Mouse (Mus musculus) midbrain, embryonic 12.5 days (tissue): ENCODE results near the gene Rlf. TPM values are rescaled to one million over a fixed set of nuclear protein-coding genes. Genes with fewer than 3 reads are reported as not detected.
"Not testable (repeated sequence)": the region's sequence is repeated elsewhere in the genome, so short reads cannot be mapped to it uniquely, and the experiment has no call there.

ENCODE experiments used
- ATAC-seq: fragments of 200-750 bp; cut with Nextera tagmentation; 2 replicates; pipeline ENCODE4 v1.8.0; 2017; ENCODE audit warnings: low read depth, moderate TSS enrichment, moderate library complexity; ENCODE audit not compliant: low FRiP score
- H3K27ac ChIP-seq: fragments of 300-500 bp; sonication (generic); replicated peaks from 2 replicates; pipeline ENCODE4 v1.5.1; 2016; ENCODE audit warnings: mild to moderate bottlenecking
- H3K27me3 ChIP-seq: fragments of 300-500 bp; sonication (generic); 2 replicates; pipeline ENCODE4 v1.6.1; 2016; ENCODE audit warnings: mild to moderate bottlenecking
- H3K36me3 ChIP-seq: fragments of 300-500 bp; sonication (generic); 2 replicates; pipeline ENCODE4 v1.6.1; 2016
- H3K4me1 ChIP-seq: fragments of 300-500 bp; sonication (generic); 2 replicates; pipeline ENCODE4 v1.6.1; 2016
- H3K4me2 ChIP-seq: fragments of 300-500 bp; sonication (generic); replicated peaks from 2 replicates; pipeline ENCODE4 v1.6.1; 2016; ENCODE audit warnings: mild to moderate bottlenecking, moderate library complexity
- H3K4me3 ChIP-seq: fragments of 300-500 bp; sonication (generic); 2 replicates; pipeline ENCODE4 v1.5.1; 2016; ENCODE audit warnings: mild to moderate bottlenecking
- H3K9ac ChIP-seq: fragments of 300-500 bp; sonication (generic); replicated peaks from 2 replicates; pipeline ENCODE4 v1.6.1; 2016; ENCODE audit warnings: mild to moderate bottlenecking, moderate library complexity
- H3K9me3 ChIP-seq: fragments of 300-500 bp; sonication (generic); 2 replicates; pipeline ENCODE4 v1.6.1; 2016; ENCODE audit warnings: mild to moderate bottlenecking
- WGBS: fragments of 180-500 bp; shearing (Covaris S2); methylation state at CpG from one replicate; pipeline ENCODE4 v1.1.7; 2016; 5-methylcytosine and 5-hydroxymethylcytosine counted together
- polyA plus RNA-seq: library from polyadenylated mRNA; unstranded; fragments of >200 nt; fragmentation: Nextera tagmentation; extraction: Ambion mirVana; gene quantifications from 2 replicates; pipeline ENCODE4 v1.2.1, GENCODE M21; 2016

The Rlf gene
- polyA plus RNA-seq, 1 experiment from 2014 or later: 35.6 TPM

- peaks cover 18% of the 10 kb centered on the region for H3K4me1 ChIP-seq
- peak overlapping the region; percentile 93 for H3K9ac ChIP-seq
- WGBS: 5% methylated on average over 32 of the region's 36 CpGs
- H3K27me3 ChIP-seq: peaks cover 19% of the 10 kb centered on the region
- no peaks in the 10 kb centered on the region for H3K36me3 ChIP-seq
- no peaks in the 10 kb centered on the region for H3K9me3 ChIP-seq
- ATAC-seq: peak; percentile 84
- H3K4me2 ChIP-seq: peak overlapping the region; percentile 72
- peak overlapping the region; percentile 92 for H3K4me3 ChIP-seq
- peak overlapping the region; percentile 91 for H3K27ac ChIP-seq
Observed at GRCm38 (mm10) chr4:121213936-121214792, 720 bp downstream of the Rlf start.

GRCm38 (mm10) chr4:121208911-121209310, 6.0 kb downstream of the Rlf start:
- Histone ChIP-seq H3K36me3 (0 out of 2 replicates have a peak, but pooled peaks cover 2% of the 10 kb centered on the region), H3K4me2 (no peak overlapping the region), H3K27ac (no peak overlapping the region), H3K4me1 (peaks cover 13% of the 10 kb centered on the region), H3K27me3 (no peaks in the 10 kb centered on the region), H3K9me3 (no peaks in the 10 kb centered on the region), H3K9ac (no peak overlapping the region), H3K4me3 (no peak overlapping the region)
- WGBS: 86% methylated on average over 4 of the region's 4 CpGs
- ATAC-seq: no peak

- Histone ChIP-seq H3K4me3 (no peak overlapping the region), H3K27ac (no peak overlapping the region), H3K27me3 (no peaks in the 10 kb centered on the region), H3K36me3 (no peaks in the 10 kb centered on the region), H3K9ac (no peak overlapping the region), H3K4me1 (no peaks in the 10 kb centered on the region), H3K9me3 (no peaks in the 10 kb centered on the region), H3K4me2 (no peak overlapping the region)
- ATAC-seq: no peak
- 90% methylated on average over 4 of the region's 4 CpGs for WGBS
Observed at GRCm38 (mm10) chr4:121197856-121198255, 17.0 kb downstream of the Rlf start.

- Histone ChIP-seq H3K4me2 (no peak overlapping the region), H3K36me3 (no peaks in the 10 kb centered on the region), H3K27me3 (no peaks in the 10 kb centered on the region), H3K9me3 (no peaks in the 10 kb centered on the region), H3K9ac (no peak overlapping the region), H3K27ac (no peak overlapping the region), H3K4me3 (no peak overlapping the region), H3K4me1 (no peaks in the 10 kb centered on the region)
- no peak for ATAC-seq
- 94% methylated on average over 4 of the region's 4 CpGs for WGBS
Observed at GRCm38 (mm10) chr4:121196995-121197394, 17.9 kb downstream of the Rlf start.

GRCm38 (mm10) chr4:121196205-121196604, 18.7 kb downstream of the Rlf start:
- H3K4me2 ChIP-seq: no peak overlapping the region
- WGBS: 98% methylated on average over 2 of the region's 2 CpGs
- no peak overlapping the region for H3K4me3 ChIP-seq
- no peak overlapping the region for H3K27ac ChIP-seq
- no peaks in the 10 kb centered on the region for H3K4me1 ChIP-seq
- no peaks in the 10 kb centered on the region for H3K9me3 ChIP-seq
- H3K27me3 ChIP-seq: no peaks in the 10 kb centered on the region
- ATAC-seq: no peak
- H3K9ac ChIP-seq: no peak overlapping the region
- no peaks in the 10 kb centered on the region for H3K36me3 ChIP-seq

GRCm38 (mm10) chr4:121194736-121195135, 20.1 kb downstream of the Rlf start:
- Histone ChIP-seq H3K27ac (no peak overlapping the region), H3K36me3 (0 out of 2 replicates have a peak, but pooled peaks cover 3% of the 10 kb centered on the region), H3K4me3 (no peak overlapping the region), H3K4me2 (no peak overlapping the region), H3K27me3 (no peaks in the 10 kb centered on the region), H3K9ac (no peak overlapping the region), H3K4me1 (no peaks in the 10 kb centered on the region), H3K9me3 (no peaks in the 10 kb centered on the region)
- ATAC-seq: no peak

- no peak overlapping the region for H3K4me2 ChIP-seq
- peaks cover 16% of the 10 kb centered on the region for H3K36me3 ChIP-seq
- 96% methylated on average over 2 of the region's 2 CpGs for WGBS
- no peak overlapping the region for H3K27ac ChIP-seq
- H3K4me1 ChIP-seq: no peaks in the 10 kb centered on the region
- H3K27me3 ChIP-seq: no peaks in the 10 kb centered on the region
- H3K4me3 ChIP-seq: no peak overlapping the region
- no peak overlapping the region for H3K9ac ChIP-seq
- H3K9me3 ChIP-seq: no peaks in the 10 kb centered on the region
- no peak for ATAC-seq
Observed at GRCm38 (mm10) chr4:121192306-121192705, 22.6 kb downstream of the Rlf start.

GRCm38 (mm10) chr4:121189341-121189740, 25.5 kb downstream of the Rlf start:
- ATAC-seq: no peak
- no peaks in the 10 kb centered on the region for H3K9me3 ChIP-seq
- no peak overlapping the region for H3K4me2 ChIP-seq
- H3K36me3 ChIP-seq: peaks cover 29% of the 10 kb centered on the region
- H3K9ac ChIP-seq: no peak overlapping the region
- H3K4me1 ChIP-seq: no peaks in the 10 kb centered on the region
- 94% methylated on average over 3 of the region's 3 CpGs for WGBS
- H3K27me3 ChIP-seq: no peaks in the 10 kb centered on the region
- H3K4me3 ChIP-seq: no peak overlapping the region
- H3K27ac ChIP-seq: no peak overlapping the region

GRCm38 (mm10) chr4:121179669-121180068, 35.2 kb downstream of the Rlf start:
- Histone ChIP-seq H3K9me3 (no peaks in the 10 kb centered on the region), H3K27me3 (no peaks in the 10 kb centered on the region), H3K27ac (no peak overlapping the region), H3K9ac (no peak overlapping the region), H3K36me3 (peaks cover 31% of the 10 kb centered on the region), H3K4me2 (no peak overlapping the region), H3K4me1 (no peaks in the 10 kb centered on the region), H3K4me3 (no peak overlapping the region)
- WGBS: 95% methylated on average over 3 of the region's 3 CpGs
- no peak for ATAC-seq

- peaks cover 66% of the 10 kb centered on the region for H3K36me3 ChIP-seq
Observed at GRCm38 (mm10) chr4:121167656-121168055, 47.2 kb downstream of the Rlf start.

GRCm38 (mm10) chr4:121166697-121167096, 48.2 kb downstream of the Rlf start:
- H3K9me3 ChIP-seq, H3K27ac ChIP-seq, H3K4me3 ChIP-seq, H3K4me1 ChIP-seq, H3K9ac ChIP-seq, ATAC-seq, H3K27me3 ChIP-seq, H3K4me2 ChIP-seq: not testable (repeated sequence)
- 92% methylated on average over 4 of the region's 5 CpGs for WGBS
- peaks cover 64% of the 10 kb centered on the region for H3K36me3 ChIP-seq

More at GRCm38 (mm10) chr4:121167656-121168055, 47.2 kb downstream of the Rlf start:
- H3K4me1 ChIP-seq: no peaks in the 10 kb centered on the region
- H3K4me3 ChIP-seq: no peak overlapping the region
- no peak overlapping the region for H3K4me2 ChIP-seq
- H3K27ac ChIP-seq: no peak overlapping the region
- H3K9me3 ChIP-seq: 0 out of 2 replicates have a peak, but pooled peaks cover 3% of the 10 kb centered on the region
- ATAC-seq: no peak
- WGBS: 98% methylated on average over 2 of the region's 2 CpGs
- no peak overlapping the region for H3K9ac ChIP-seq
- no peaks in the 10 kb centered on the region for H3K27me3 ChIP-seq

GRCm38 (mm10) chr4:121163501-121164030, 51.3 kb downstream of the Rlf start:
- Histone ChIP-seq H3K36me3 (peaks cover 43% of the 10 kb centered on the region), H3K27me3 (no peaks in the 10 kb centered on the region), H3K27ac (no peak overlapping the region), H3K4me3 (no peak overlapping the region), H3K4me2 (no peak overlapping the region), H3K4me1 (no peaks in the 10 kb centered on the region), H3K9me3 (no peaks in the 10 kb centered on the region), H3K9ac (no peak overlapping the region)
- 95% methylated on average over 2 of the region's 2 CpGs for WGBS
- no peak for ATAC-seq
